Mouse (Mus musculus) liver, postnatal 0 days (tissue): Measurements from ENCODE around the gene Dop1b.

Source experiments
- CTCF ChIP-seq: sonication (generic); IDR thresholded peaks from 2 replicates; pipeline ENCODE4 v1.5.1; 2016; ENCODE audit warnings: antibody characterized with exemption, low read depth
- EP300 ChIP-seq: IDR thresholded peaks from 2 replicates; pipeline ENCODE4 v1.6.1; 2016; ENCODE audit warnings: antibody characterized with exemption, low read depth, mild to moderate bottlenecking

DNA sequence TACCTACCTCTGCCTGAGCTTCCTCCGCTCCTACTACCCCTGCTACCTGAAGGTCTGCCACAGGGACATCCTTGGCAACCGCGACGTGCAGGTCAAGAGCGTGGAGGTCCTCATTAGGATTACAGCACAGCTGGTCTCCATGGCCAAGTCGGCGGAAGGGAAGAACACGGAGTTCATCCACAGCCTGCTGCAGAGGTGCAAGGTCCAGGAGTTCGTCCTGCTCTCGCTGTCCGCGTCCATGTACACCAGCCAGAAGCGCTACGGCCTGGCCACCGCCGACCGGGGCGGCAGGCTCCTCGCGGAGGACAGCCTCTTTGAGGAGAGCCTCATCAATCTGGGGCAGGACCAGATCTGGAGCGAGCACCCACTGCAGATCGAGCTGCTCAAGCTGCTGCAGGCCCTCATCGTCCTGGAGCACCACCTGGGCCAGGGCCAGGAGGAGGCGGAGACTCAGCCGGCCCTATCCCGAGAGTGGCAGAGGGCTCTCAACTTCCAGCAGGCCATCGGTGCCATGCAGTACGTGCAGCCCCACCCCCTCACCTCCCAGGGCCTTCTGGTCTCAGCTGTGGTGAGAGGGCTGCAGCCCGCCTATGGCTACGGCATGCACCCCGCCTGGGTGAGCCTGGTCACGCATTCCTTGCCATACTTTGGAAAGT is 58.7 kb downstream of the Dop1b start:
- no peak for TF ChIP-seq CTCF
- no peak for TF ChIP-seq EP300
